Mouse (Mus musculus) hindbrain, embryonic 11.5 days (tissue): ENCODE measurements at regions not wholly inside any gene's neighbourhood (a gene's known extent, or its start where the extent isn't known, plus 50 kb on each side); places are given as distances from the start of the nearest gene placed in this dataset.

ENCODE experiments used
- ATAC-seq: fragments of 200-750 bp; cut with Nextera tagmentation; 2 replicates; pipeline ENCODE4 v1.8.0; 2017; ENCODE audit warnings: mild to moderate bottlenecking, moderate TSS enrichment, moderate library complexity; ENCODE audit not compliant: low FRiP score
- DNase-seq: peaks from one replicate; pipeline ENCODE4 v3.0.0-alpha.2; 2015; ENCODE audit warnings: low spot score
- H3K27ac ChIP-seq: fragments of 300-500 bp; sonication (generic); 2 replicates; pipeline ENCODE4 v1.5.1; 2014; ENCODE audit warnings: mild to moderate bottlenecking, low read depth, low read length
- H3K27me3 ChIP-seq: fragments of 300-500 bp; sonication (generic); 2 replicates; pipeline ENCODE4 v1.6.1; 2014; ENCODE audit warnings: mild to moderate bottlenecking, low read length, moderate library complexity, mixed read lengths; ENCODE audit not compliant: control insufficient read depth, insufficient read depth
- H3K36me3 ChIP-seq: fragments of 300-500 bp; sonication (generic); 2 replicates; pipeline ENCODE4 v1.6.1; 2014; ENCODE audit warnings: mild to moderate bottlenecking, low read length, moderate library complexity, mixed read lengths; ENCODE audit not compliant: control insufficient read depth, insufficient read depth
- H3K4me1 ChIP-seq: fragments of 300-500 bp; sonication (generic); replicated peaks from 2 replicates; pipeline ENCODE4 v1.6.1; 2014; ENCODE audit warnings: low read length, mixed read lengths; ENCODE audit not compliant: control insufficient read depth, insufficient read depth
- H3K4me2 ChIP-seq: fragments of 300-500 bp; sonication (generic); replicated peaks from 2 replicates; pipeline ENCODE4 v1.6.1; 2014; ENCODE audit warnings: mild to moderate bottlenecking, low read depth, low read length
- H3K4me3 ChIP-seq: fragments of 300-500 bp; sonication (generic); 2 replicates; pipeline ENCODE4 v1.5.1; 2014; ENCODE audit warnings: low read depth, low read length
- H3K9ac ChIP-seq: fragments of 300-500 bp; sonication (generic); 2 replicates; pipeline ENCODE4 v1.6.1; 2014; ENCODE audit warnings: low read depth, low read length
- H3K9me3 ChIP-seq: fragments of 300-500 bp; sonication (generic); 2 replicates; pipeline ENCODE4 v1.6.1; 2016; ENCODE audit warnings: low read length; ENCODE audit not compliant: control insufficient read depth
- WGBS: fragments of 180-500 bp; shearing (Covaris S2); extraction: QIAGEN DNeasy Blood & Tissue Kit; methylation state at CpG from one replicate; pipeline ENCODE4 v1.1.7; 2014; 5-methylcytosine and 5-hydroxymethylcytosine counted together

DNA sequence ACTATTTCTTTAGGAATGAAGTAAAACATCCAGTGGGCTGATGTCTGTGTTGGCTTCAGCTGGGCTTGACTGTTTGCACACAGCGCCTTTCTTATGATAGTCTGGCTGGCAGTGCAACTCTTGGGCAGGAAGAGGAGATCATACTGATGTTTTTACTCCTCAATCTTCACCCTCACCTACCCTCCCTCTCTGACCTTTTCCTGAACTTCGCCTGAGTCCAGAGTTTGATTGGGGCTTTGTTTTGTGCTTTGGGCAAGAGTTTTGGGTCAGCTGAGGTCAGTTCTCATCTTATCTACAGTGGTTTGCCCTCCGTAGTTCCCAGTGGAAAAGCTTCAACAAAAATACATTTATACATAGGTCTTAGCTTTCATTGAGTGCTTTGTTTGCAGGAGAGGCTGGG, 118.1 kb upstream of the Dpt start:
- 70% methylated on average over 3 of the region's 3 CpGs for WGBS
- Histone ChIP-seq H3K27me3 (no peaks in the 10 kb centered on the region), H3K36me3 (no peaks in the 10 kb centered on the region), H3K27ac (no peak overlapping the region), H3K4me3 (no peak overlapping the region), H3K4me1 (no peaks in the 10 kb centered on the region), H3K9me3 (no peaks in the 10 kb centered on the region), H3K4me2 (no peak overlapping the region), H3K9ac (no peak overlapping the region)
- ATAC-seq (no peak), DNase-seq (no peak)

DNA sequence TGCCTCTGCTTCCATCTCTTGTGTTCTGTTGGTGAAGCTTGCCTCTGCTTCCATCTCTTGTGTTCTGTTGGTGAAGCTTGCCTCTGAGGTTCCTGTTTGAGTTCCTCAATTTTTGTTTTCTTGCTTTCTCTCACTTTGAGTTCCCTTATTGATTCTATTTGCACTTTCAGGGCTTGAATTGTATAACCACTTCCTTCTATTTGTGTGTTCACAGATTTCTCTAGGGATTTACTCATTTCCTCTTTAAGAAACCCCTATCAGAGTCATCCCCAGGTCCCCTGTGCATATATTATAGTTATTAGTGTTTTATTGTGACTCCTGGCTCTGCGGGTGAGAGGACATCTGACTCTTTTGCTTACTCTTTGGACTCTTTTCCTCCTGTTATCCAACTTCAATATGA, 144.2 kb upstream of the Dpt start:
- Histone ChIP-seq H3K4me3 (no peak overlapping the region), H3K4me2 (no peak overlapping the region), H3K27ac (no peak overlapping the region), H3K9ac (no peak overlapping the region), H3K4me1 (no peaks in the 10 kb centered on the region), H3K27me3 (no peaks in the 10 kb centered on the region), H3K36me3 (no peaks in the 10 kb centered on the region), H3K9me3 (no peaks in the 10 kb centered on the region)
- no peak for DNase-seq
- 100% methylated on average over 1 of the region's 1 CpGs for WGBS
- ATAC-seq: no peak

DNA sequence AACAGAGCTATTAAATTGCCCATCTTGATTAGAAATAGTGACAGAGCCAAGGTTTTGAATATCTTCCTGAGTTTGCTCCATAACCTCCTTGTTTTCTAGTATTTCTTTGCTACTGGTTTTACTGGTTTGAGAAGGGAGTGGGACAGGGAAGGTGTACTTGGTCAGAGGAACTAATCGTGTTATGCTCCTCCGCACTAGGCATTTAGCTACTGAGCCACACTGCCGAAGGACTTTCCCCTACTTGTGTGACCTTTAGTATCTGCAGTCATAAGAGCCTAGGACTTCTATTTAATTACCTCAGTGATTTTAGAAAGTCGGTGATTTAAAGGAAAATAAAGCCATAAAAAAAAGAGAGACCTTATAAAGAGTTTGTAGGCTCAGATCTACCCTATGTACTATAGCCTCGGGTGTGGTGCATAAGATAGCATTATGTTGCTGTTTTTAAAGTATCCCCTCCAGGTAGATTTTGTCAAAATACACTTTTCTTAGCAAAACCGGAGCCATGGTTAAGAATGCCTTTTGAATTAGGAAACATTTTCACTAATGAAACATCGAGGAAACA, 158.5 kb upstream of the Dpt start:
- Histone ChIP-seq H3K9ac (no peak overlapping the region), H3K36me3 (no peaks in the 10 kb centered on the region), H3K4me2 (no peak overlapping the region), H3K27me3 (no peaks in the 10 kb centered on the region), H3K27ac (no peak overlapping the region), H3K9me3 (no peaks in the 10 kb centered on the region), H3K4me1 (no peaks in the 10 kb centered on the region), H3K4me3 (no peak overlapping the region)
- ATAC-seq (no peak), DNase-seq (no peak)
- WGBS: 90% methylated on average over 7 of the region's 7 CpGs

DNA sequence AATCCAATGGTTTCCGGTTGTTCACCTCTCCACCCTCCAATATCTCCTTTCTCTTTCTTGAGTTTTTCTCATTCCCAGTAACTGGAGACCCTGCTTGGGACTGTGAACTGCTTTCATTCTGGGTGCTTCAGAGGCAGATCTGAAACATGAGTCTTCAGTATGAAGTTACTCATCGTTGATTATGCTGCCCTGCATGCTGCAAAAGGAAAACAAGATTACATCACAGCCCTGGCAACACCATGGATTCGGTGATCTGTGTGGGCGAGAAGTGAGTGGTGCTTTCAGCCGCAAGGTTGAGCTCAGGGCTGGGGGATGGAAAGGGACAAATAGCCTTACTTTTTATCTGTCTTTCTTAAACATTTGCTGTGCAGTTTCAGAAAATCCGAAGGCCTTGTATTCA, 164.8 kb upstream of the Dpt start:
- ATAC-seq (no peak), DNase-seq (no peak)
- H3K36me3 ChIP-seq: no peaks in the 10 kb centered on the region
- no peak overlapping the region for H3K4me2 ChIP-seq
- 84% methylated on average over 6 of the region's 6 CpGs for WGBS
- H3K27ac ChIP-seq: no peak overlapping the region
- H3K9me3 ChIP-seq: no peaks in the 10 kb centered on the region
- H3K27me3 ChIP-seq: no peaks in the 10 kb centered on the region
- H3K4me1 ChIP-seq: no peaks in the 10 kb centered on the region
- H3K4me3 ChIP-seq: no peak overlapping the region
- no peak overlapping the region for H3K9ac ChIP-seq

DNA sequence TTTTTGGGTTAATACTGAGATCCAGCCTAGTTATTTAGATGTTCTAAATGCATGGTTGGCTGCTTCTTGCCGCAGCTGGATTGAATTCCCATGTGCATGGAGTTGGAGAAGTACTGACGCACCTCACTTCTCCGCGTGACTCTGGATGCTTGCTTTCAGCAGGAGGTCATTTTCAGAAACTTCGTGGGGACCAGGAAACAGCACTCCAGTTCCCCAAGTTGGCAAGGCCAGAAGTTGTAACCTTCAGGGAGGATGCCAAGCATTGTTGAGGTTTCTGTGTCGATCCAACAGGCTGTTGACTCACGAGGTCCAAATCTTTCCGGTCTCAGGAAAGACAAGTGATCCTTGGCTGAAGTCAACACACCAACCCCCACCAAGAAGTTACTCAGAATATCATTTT, 167.6 kb upstream of the Dpt start:
- no peaks in the 10 kb centered on the region for H3K4me1 ChIP-seq
- H3K4me2 ChIP-seq: no peak overlapping the region
- DNase-seq (no peak), ATAC-seq (no peak)
- H3K9ac ChIP-seq: no peak overlapping the region
- no peak overlapping the region for H3K27ac ChIP-seq
- no peak overlapping the region for H3K4me3 ChIP-seq
- no peaks in the 10 kb centered on the region for H3K36me3 ChIP-seq
- WGBS: 84% methylated on average over 8 of the region's 8 CpGs
- no peaks in the 10 kb centered on the region for H3K27me3 ChIP-seq
- H3K9me3 ChIP-seq: no peaks in the 10 kb centered on the region

DNA sequence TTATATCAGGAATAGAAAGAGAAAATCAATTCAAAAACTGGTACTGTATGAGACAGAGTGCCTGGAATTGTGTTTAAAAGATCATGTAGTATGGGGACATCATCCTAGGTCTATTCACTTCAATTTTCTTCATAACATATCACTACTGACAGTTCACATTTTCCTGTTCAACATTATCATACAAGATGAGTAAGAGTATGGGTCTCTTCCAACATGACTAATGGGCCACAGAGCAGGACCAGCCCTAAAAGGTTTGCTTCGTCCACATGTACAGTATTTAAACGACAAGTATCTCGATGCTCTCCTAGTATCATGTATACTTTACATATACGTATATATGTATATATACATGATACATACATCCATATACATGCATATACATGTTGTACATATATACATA, 164.8 kb upstream of the Atp1b1 start:
- Histone ChIP-seq H3K4me3 (no peak overlapping the region), H3K36me3 (no peaks in the 10 kb centered on the region), H3K9me3 (no peaks in the 10 kb centered on the region), H3K4me2 (no peak overlapping the region), H3K4me1 (no peaks in the 10 kb centered on the region), H3K27me3 (no peaks in the 10 kb centered on the region), H3K9ac (no peak overlapping the region), H3K27ac (no peak overlapping the region)
- ATAC-seq: no peak
- 91% methylated on average over 4 of the region's 4 CpGs for WGBS
- no peak for DNase-seq

DNA sequence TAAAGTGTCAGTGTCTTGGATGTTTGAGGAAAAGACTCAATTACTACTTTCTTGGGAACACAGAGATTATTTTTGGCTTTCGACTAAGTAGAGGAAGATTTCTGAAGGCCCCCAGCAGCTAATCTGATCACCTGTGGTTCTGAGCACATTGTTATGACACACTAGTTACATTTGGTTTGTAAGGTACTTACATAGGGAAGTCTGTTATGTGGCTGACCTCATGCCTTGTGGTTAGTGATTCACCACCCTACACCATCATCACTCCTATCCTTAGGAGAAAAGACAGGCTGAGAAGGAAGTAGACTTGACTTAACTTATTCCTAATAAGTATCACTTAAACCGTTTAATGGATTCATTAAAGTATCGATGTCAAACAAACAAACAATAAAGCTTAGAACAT, 164.3 kb upstream of the Atp1b1 start:
- Histone ChIP-seq H3K4me3 (no peak overlapping the region), H3K27ac (no peak overlapping the region), H3K9ac (no peak overlapping the region), H3K27me3 (no peaks in the 10 kb centered on the region), H3K4me2 (no peak overlapping the region), H3K36me3 (no peaks in the 10 kb centered on the region), H3K9me3 (no peaks in the 10 kb centered on the region), H3K4me1 (no peaks in the 10 kb centered on the region)
- DNase-seq: no peak
- WGBS: 93% methylated on average over 3 of the region's 3 CpGs
- ATAC-seq: no peak

DNA sequence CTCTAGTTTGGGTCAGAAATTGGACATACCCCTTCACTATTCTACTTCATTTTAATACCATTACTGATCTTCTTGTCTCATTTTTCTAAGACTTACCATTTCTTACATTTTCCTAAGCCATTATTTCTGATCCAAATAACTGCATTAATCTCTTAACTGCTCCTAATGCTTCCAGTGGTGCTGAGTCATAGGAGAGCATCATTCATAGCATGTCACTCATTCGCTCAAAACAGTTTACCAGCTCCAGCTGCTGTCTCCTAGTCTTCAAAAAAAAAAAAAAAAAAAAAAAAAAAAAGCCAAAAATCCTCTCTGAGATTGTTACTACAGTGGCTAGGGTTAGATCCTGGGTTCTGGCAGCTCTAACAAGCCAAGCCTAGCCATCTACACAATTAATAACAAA, 162.0 kb upstream of the Atp1b1 start:
- Histone ChIP-seq H3K36me3 (no peaks in the 10 kb centered on the region), H3K4me1 (no peaks in the 10 kb centered on the region), H3K27me3 (no peaks in the 10 kb centered on the region), H3K9ac (no peak overlapping the region), H3K27ac (no peak overlapping the region), H3K4me3 (no peak overlapping the region), H3K9me3 (no peaks in the 10 kb centered on the region), H3K4me2 (no peak overlapping the region)
- 77% methylated on average over 1 of the region's 1 CpGs for WGBS
- DNase-seq (no peak), ATAC-seq (no peak)

DNA sequence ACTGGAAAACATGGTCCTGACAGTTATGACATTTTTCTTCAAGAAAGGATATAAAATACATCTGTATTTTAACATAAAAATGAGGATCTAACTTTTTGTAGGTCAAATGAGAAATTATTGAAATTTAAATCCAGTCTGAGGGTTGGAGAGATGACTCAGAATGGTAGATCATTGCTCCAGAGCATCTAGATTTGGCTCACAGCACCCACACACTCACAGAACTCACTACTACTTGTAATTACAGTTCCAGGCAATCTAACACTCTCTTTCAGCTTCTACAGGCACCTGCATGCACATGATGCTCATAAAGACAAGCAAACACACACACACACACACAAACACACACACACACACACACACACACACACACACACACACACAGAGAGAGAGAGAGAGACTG, 159.7 kb upstream of the Atp1b1 start:
- H3K4me2 ChIP-seq: no peak overlapping the region
- no peaks in the 10 kb centered on the region for H3K36me3 ChIP-seq
- H3K27ac ChIP-seq: no peak overlapping the region
- H3K4me3 ChIP-seq: no peak overlapping the region
- no peak overlapping the region for H3K9ac ChIP-seq
- no peaks in the 10 kb centered on the region for H3K4me1 ChIP-seq
- no peaks in the 10 kb centered on the region for H3K9me3 ChIP-seq
- H3K27me3 ChIP-seq: no peaks in the 10 kb centered on the region
- ATAC-seq (no peak), DNase-seq (no peak)
